23 mouse cellular contexts compared by ENCODE assay signal in genomic region chr16:48832055-48832454, GRCm38 (mm10). TPM values are rescaled to one million over a fixed set of nuclear protein-coding genes. Genes with fewer than 3 reads are reported as not detected.
"Had no signal": no experiment of that assay in that cellular context is flagged by ENCODE, and none has a peak within 500 bp of the region (broad histone marks: within the 10 kb centered on the region; RNA-seq: fewer than 3 reads in every experiment).

No protein-coding gene starts in this region.

- H3K4me3 ChIP-seq: liver, embryonic 13.5 days; liver, embryonic 15.5 days; megakaryocyte, embryonic 14.5 days; midbrain, embryonic 13.5 days; midbrain, embryonic 15.5 days; neural tube, embryonic 12.5 days; stomach, embryonic 15.5 days had no signal

- H3K4me1 ChIP-seq: liver, embryonic 13.5 days; liver, embryonic 15.5 days; megakaryocyte, embryonic 14.5 days; midbrain, embryonic 13.5 days; midbrain, embryonic 15.5 days; neural tube, embryonic 12.5 days; stomach, embryonic 15.5 days had no signal

- H3K9ac ChIP-seq: liver, embryonic 13.5 days; liver, embryonic 15.5 days; liver, postnatal 0 days; midbrain, embryonic 13.5 days; midbrain, embryonic 15.5 days; neural tube, embryonic 12.5 days; stomach, embryonic 15.5 days had no signal

- H3K9me3 ChIP-seq: liver, embryonic 13.5 days; liver, embryonic 15.5 days; megakaryocyte, embryonic 14.5 days; midbrain, embryonic 13.5 days; midbrain, embryonic 15.5 days; neural tube, embryonic 12.5 days; stomach, embryonic 15.5 days had no signal

- H3K27me3 ChIP-seq: liver, embryonic 13.5 days; liver, embryonic 15.5 days; megakaryocyte, embryonic 14.5 days; midbrain, embryonic 13.5 days; midbrain, embryonic 15.5 days; neural tube, embryonic 12.5 days; stomach, embryonic 15.5 days had no signal

- H3K27ac ChIP-seq: liver, embryonic 13.5 days; liver, embryonic 15.5 days; midbrain, embryonic 13.5 days; midbrain, embryonic 15.5 days; neural tube, embryonic 12.5 days; stomach, embryonic 15.5 days; stomach, postnatal 0 days had no signal

- ATAC-seq: liver, postnatal 0 days; midbrain, embryonic 13.5 days; midbrain, embryonic 15.5 days had no signal

- H3K4me2 ChIP-seq: liver, embryonic 13.5 days; liver, embryonic 15.5 days; midbrain, embryonic 11.5 days; midbrain, embryonic 13.5 days; midbrain, embryonic 15.5 days; neural tube, embryonic 12.5 days; stomach, embryonic 15.5 days had no signal

- H3K36me3 ChIP-seq: liver, embryonic 13.5 days; liver, embryonic 15.5 days; midbrain, embryonic 13.5 days; midbrain, embryonic 15.5 days; neural tube, embryonic 12.5 days; stomach, embryonic 15.5 days had no signal

- DNase-seq: liver, embryonic 13.5 days; liver, postnatal 0 days; lung, adult 2 months; lung, postnatal 36 days; right cerebral cortex, postnatal 14 days; thymus, adult 2 months; thymus, postnatal 25 days; thymus, postnatal 4 days had no signal

RNA-seq across cellular contexts. Expression of gene Retnla, which starts 10.3 kb away (rescaled TPM):
- total RNA-seq: midbrain, postnatal 0 days; neutrophil, adult 5-6 weeks had no signal
- polyA plus RNA-seq: liver, embryonic 13.5 days; liver, embryonic 15.5 days; liver, postnatal 0 days; midbrain, embryonic 11.5 days; midbrain, embryonic 13.5 days; midbrain, embryonic 15.5 days; midbrain, postnatal 0 days; neural tube, embryonic 12.5 days; neural tube, embryonic 14.5 days; stomach, embryonic 15.5 days; stomach, postnatal 0 days had no signal

RNA-seq across cellular contexts. Expression of gene Retnlb, which starts 15.4 kb away (rescaled TPM):
- total RNA-seq: midbrain, postnatal 0 days; monocyte, adult 5-6 weeks had no signal
- polyA plus RNA-seq: liver, embryonic 13.5 days; liver, embryonic 15.5 days; liver, postnatal 0 days; lung, adult 2 months; midbrain, embryonic 11.5 days; midbrain, embryonic 13.5 days; midbrain, embryonic 15.5 days; midbrain, postnatal 0 days; neural tube, embryonic 12.5 days; neural tube, embryonic 14.5 days; spleen, adult 2 months; stomach, embryonic 15.5 days; stomach, postnatal 0 days; testis, adult 2 months; urinary bladder, adult 2 months had no signal

RNA-seq across cellular contexts. Expression of gene Retnlg, which starts 40.4 kb away (rescaled TPM):
- total RNA-seq: midbrain, postnatal 0 days had no signal
- polyA plus RNA-seq: midbrain, embryonic 11.5 days; midbrain, embryonic 15.5 days; neural tube, embryonic 14.5 days; testis, adult 2 months had no signal
